Mouse (Mus musculus) CH12.LX (cell line): ENCODE results near the gene Kcnj5.

Experiments used
- CTCF ChIP-seq, 2 experiments: IDR thresholded peaks in 1 of 2; conservative IDR thresholded peaks in 1 of 2; 2 replicates each; pipeline ENCODE4 v1.5.1; 2011 to 2012; ENCODE audit warnings: low read depth in 2 of 2, low read length in 2 of 2, improper control_type of control experiment in 1 of 2, inconsistent platforms in 1 of 2, mild to moderate bottlenecking in 1 of 2, moderate library complexity in 1 of 2
- ELF1 ChIP-seq: IDR thresholded peaks from 2 replicates; pipeline ENCODE4 v1.6.1; 2014; ENCODE audit warnings: low read depth, mild to moderate bottlenecking, inconsistent platforms, low read length, improper control_type of control experiment
- MYC ChIP-seq: IDR thresholded peaks from 2 replicates; pipeline ENCODE4 v1.6.1; 2011; ENCODE audit warnings: low read depth, mild to moderate bottlenecking, improper control_type of control experiment, low read length
- POLR2AphosphoS2 ChIP-seq: IDR thresholded peaks from 2 replicates; pipeline ENCODE4 v1.6.1; 2011; ENCODE audit warnings: low read depth, low read length, improper control_type of control experiment
- TCF12 ChIP-seq: IDR thresholded peaks from 2 replicates; pipeline ENCODE4 v1.6.1; 2014; ENCODE audit warnings: low read depth, mild to moderate bottlenecking, inconsistent platforms, low read length, improper control_type of control experiment
- USF2 ChIP-seq: conservative IDR thresholded peaks from 2 replicates; pipeline ENCODE4 v1.6.1; 2011; ENCODE audit warnings: low read depth, low read length, improper control_type of control experiment
- ZNF384 ChIP-seq: IDR thresholded peaks from 2 replicates; pipeline ENCODE4 v1.6.1; 2012; ENCODE audit warnings: low read depth, low read length, improper control_type of control experiment, inconsistent platforms

GRCm38 (mm10) chr9:32302501-32303150 lies 41.5 kb downstream of the Kcnj5 start:
- TF ChIP-seq USF2 (no peak), ZNF384 (no peak), POLR2AphosphoS2 (no peak), CTCF (conservative IDR thresholded peaks at IDR 0.05 in 1 of 2, IDR thresholded peaks at IDR 0.05 in 1 of 2; ENCODE audit: low read depth in 2 of 2, low read length in 2 of 2) (no peak), ELF1 (no peak), TCF12 (no peak), MYC (no peak)
